ENCODE assay signal across 1 mouse cellular context in the genomic region with DNA sequence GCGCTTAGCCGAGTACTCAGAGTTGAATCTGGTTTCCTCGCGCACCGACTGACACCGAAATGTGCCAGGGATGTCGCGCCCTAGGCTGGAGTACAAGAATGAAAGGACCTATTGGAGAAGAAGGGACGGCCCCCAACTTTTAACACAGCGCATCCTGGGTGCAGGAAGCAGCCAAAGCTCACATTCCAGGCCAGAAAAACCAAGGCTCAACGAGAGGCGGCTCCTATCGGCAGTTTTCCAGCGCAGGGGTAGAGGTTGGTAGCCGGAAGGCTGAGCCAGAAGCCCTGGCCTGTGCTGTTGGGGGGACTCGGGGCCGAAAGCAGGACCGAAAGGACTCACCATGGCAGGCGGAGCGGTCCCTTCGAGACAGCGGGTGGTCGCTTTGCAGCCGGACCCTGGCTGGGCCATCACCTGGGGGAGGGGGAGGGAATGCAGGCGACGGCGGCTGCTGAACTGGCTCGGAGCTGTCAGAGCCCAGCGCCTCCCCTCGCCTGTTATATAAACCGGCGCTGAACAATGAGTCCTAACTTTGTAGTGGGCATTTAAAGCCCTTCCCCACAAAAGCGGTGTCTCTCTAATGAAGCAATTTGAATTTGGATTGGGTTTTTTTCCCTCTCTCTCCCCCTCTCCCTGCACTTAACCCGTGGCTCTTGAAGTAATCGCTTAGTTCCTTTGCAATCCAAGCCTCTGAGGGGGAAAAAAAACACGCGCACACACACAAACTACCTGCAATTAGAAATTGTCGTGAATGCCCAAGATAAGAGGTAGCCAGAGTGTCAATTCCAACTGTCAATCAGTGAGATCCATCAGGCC.
TF ChIP-seq lines count a peak whose summit lies in the region.

No protein-coding gene starts in this region.

TF ChIP-seq in ES-E14, 5 proteins besides CTCF, POLR2A, EP300 and RAD21 (continued from another document):
- TF ChIP-seq MAFK (IDR thresholded peaks at IDR 0.05; ENCODE audit: insufficient read depth, low read depth, low read length), result no peak
- TF ChIP-seq ZNF384 (IDR thresholded peaks at IDR 0.05; ENCODE audit: low read depth, low read length), result no peak
- TF ChIP-seq ZC3H11A (IDR thresholded peaks at IDR 0.05; ENCODE audit: borderline replicate concordance, low read depth, low read length), result no peak
- TF ChIP-seq CHD2 (IDR thresholded peaks at IDR 0.05; ENCODE audit: low read depth, low read length), result no peak
